Mouse (Mus musculus) limb, embryonic 12.5 days (tissue): ENCODE data around the gene Vmn1r214. TPM values are rescaled to one million over a fixed set of nuclear protein-coding genes. Genes with fewer than 3 reads are reported as not detected.

Experiments
- ATAC-seq: fragments of 200-750 bp; cut with Nextera tagmentation; 2 replicates; pipeline ENCODE4 v1.8.0; 2017; ENCODE audit warnings: low read depth, moderate TSS enrichment; ENCODE audit not compliant: insufficient number of reproducible peaks, insufficient read depth, low FRiP score, low TSS enrichment
- H3K27ac ChIP-seq: fragments of 300-500 bp; sonication (generic); 2 replicates; pipeline ENCODE4 v1.5.1; 2016; ENCODE audit warnings: mild to moderate bottlenecking, moderate library complexity
- H3K27me3 ChIP-seq: fragments of 300-500 bp; sonication (generic); 2 replicates; pipeline ENCODE4 v1.6.1; 2016; ENCODE audit warnings: mild to moderate bottlenecking, moderate library complexity
- H3K36me3 ChIP-seq: fragments of 300-500 bp; sonication (generic); 2 replicates; pipeline ENCODE4 v1.6.1; 2016; ENCODE audit warnings: mild to moderate bottlenecking, moderate library complexity
- H3K4me1 ChIP-seq: fragments of 300-500 bp; sonication (generic); replicated peaks from 2 replicates; pipeline ENCODE4 v1.6.1; 2016
- H3K4me2 ChIP-seq: fragments of 300-500 bp; sonication (generic); 2 replicates; pipeline ENCODE4 v1.6.1; 2016; ENCODE audit warnings: mild to moderate bottlenecking, moderate library complexity
- H3K4me3 ChIP-seq: fragments of 300-500 bp; sonication (generic); replicated peaks from 2 replicates; pipeline ENCODE4 v1.5.1; 2016; ENCODE audit warnings: mild to moderate bottlenecking
- H3K9ac ChIP-seq: fragments of 300-500 bp; sonication (generic); replicated peaks from 2 replicates; pipeline ENCODE4 v1.6.1; 2016; ENCODE audit warnings: mild to moderate bottlenecking, moderate library complexity
- H3K9me3 ChIP-seq: fragments of 300-500 bp; sonication (generic); 2 replicates; pipeline ENCODE4 v1.6.1; 2016; ENCODE audit warnings: mild to moderate bottlenecking, moderate library complexity
- WGBS: fragments of 180-500 bp; shearing (Covaris S2); methylation state at CpG from one replicate; pipeline ENCODE4 v1.1.7; 2016; 5-methylcytosine and 5-hydroxymethylcytosine counted together
- polyA plus RNA-seq: library from polyadenylated mRNA; unstranded; fragments of >200 nt; fragmentation: Nextera tagmentation; extraction: Ambion mirVana; gene quantifications from 2 replicates; pipeline ENCODE4 v1.2.1, GENCODE M21; 2016

The Vmn1r214 gene
- polyA plus RNA-seq = not detected in 2 replicates

DNA sequence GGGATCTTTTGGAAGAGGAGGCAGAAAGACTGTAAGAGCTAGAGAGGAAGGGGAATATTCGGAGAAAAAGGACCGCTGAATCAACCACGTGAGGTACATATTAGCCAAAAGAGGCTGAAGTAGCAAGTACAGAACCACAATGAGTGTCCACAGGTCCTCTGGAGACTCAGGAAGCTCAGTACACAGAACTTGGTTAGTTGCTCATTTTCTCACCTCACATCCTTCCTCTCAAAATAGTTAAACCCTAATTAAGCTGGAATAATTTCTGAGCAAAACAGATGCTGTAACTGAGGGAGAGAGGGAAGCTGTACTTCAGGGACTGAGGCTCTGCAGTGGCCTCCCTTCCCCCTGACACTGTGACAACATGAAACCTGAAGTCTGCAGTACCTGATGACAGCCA, at the start of gene Vmn1r214:
Gene Vmn1r214 (plus strand): TSS at position 301 of the 400 bp plus-strand sequence.
- Histone ChIP-seq H3K4me2 (no peak within 1 kb of the TSS), H3K9ac (no peak within 1 kb of the TSS), H3K27ac (no peak within 1 kb of the TSS), H3K27me3 (no peaks in the 10 kb centered on the region), H3K4me1 (no peaks in the 10 kb centered on the region), H3K9me3 (no peaks in the 10 kb centered on the region), H3K4me3 (no peak within 1 kb of the TSS), H3K36me3 (no peaks in the 10 kb centered on the region)
- ATAC-seq = no peak
- 81% methylated on average over 3 of the region's 3 CpGs for WGBS

DNA sequence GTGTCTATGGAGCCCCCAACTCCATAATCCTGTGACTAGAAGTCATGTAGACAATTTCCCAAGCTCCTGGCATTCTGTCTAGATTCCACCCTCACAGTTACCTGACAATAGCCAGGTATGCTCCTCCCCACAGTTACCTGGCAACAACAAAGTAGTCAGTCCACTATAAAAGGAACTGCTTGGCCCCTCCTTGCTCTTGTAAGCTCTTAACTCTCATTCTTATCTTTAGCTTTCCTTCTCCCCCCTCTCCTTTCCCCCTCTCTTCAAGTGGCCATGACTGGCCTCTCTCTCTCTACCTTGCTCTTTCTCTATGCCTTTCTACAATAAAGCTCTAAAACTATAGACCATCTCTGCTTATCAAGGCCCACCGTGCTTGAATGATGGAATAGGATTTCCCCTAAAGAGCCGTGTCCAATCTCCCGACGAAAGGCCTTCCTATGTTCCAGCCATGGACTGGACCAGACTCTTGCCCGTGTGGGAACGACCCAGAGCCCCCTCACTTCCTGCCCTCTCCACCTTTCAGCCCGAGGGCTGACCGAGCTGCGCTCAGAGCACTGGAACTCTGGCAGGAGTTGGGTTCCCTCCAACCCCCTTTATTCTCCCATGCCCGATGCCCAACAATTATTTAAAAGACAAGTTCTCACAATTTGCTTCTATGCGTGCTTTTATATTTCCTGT, 39.9 kb upstream of the Vmn1r214 start:
- H3K27me3 ChIP-seq = no peaks in the 10 kb centered on the region
- H3K4me1 ChIP-seq = no peaks in the 10 kb centered on the region
- no peak overlapping the region for H3K9ac ChIP-seq
- no peak overlapping the region for H3K4me3 ChIP-seq
- peaks cover 5% of the 10 kb centered on the region; the same call in 1 of the 2 replicates for H3K9me3 ChIP-seq
- H3K36me3 ChIP-seq = no peaks in the 10 kb centered on the region
- H3K27ac ChIP-seq = no peak overlapping the region
- no peak for ATAC-seq
- no peak overlapping the region for H3K4me2 ChIP-seq
- 84% methylated on average over 11 of the region's 11 CpGs for WGBS

DNA sequence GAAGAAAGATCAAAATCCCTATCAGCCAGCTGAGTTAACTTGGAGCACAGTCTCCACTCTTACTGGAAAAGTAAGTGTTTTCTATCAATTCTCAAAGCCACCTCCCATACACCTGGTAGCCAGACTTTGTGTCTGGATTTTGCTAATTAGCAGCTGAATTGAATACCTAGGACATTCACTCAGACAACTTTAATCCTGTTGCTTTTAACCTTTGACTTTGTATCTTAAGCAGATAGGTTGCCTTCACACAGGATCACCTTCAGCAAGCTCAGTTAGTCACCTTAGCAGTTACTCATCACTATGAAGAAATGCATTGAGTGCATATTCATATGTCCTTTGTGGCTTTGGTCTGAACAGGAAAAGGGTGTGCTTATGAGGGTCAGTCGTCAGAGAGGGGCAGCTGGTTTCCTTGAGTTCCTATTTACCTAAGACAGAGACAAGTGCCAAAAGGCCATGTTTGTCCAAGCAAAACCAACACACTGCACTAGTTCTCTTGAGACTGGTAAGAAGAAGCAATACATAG, 38.0 kb upstream of the Vmn1r214 start:
- H3K36me3 ChIP-seq = no peaks in the 10 kb centered on the region
- 44% methylated on average over 1 of the region's 1 CpGs for WGBS
- H3K9ac ChIP-seq = no peak overlapping the region
- H3K4me1 ChIP-seq = no peaks in the 10 kb centered on the region
- no peak overlapping the region for H3K27ac ChIP-seq
- no peaks in the 10 kb centered on the region for H3K27me3 ChIP-seq
- H3K9me3 ChIP-seq = peaks cover 2% of the 10 kb centered on the region; the same call in 1 of the 2 replicates
- ATAC-seq = no peak
- H3K4me2 ChIP-seq = no peak overlapping the region
- H3K4me3 ChIP-seq = no peak overlapping the region

DNA sequence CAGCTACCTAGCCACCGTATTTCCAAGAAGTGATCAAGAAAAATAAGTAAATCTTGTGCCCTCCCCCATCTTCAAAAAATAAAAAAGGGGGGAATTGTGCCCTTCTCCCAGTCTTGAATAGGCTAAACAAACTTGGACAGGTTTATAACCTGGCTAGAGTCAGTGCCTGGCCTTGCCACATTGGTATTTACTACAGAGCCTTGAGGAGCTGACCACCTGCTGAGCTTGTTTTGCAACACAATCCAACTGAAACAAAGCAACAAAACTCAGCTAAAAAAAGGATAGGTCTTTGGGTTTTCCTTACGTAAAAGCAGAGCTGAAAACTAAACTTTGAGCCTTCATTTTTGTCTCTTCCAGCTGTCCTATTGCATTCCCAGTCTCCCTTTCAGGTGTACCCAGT, 37.5 kb upstream of the Vmn1r214 start:
- Histone ChIP-seq H3K4me2 (no peak overlapping the region), H3K4me3 (no peak overlapping the region), H3K27me3 (no peaks in the 10 kb centered on the region), H3K9ac (no peak overlapping the region), H3K4me1 (no peaks in the 10 kb centered on the region), H3K27ac (no peak overlapping the region), H3K36me3 (no peaks in the 10 kb centered on the region), H3K9me3 (peaks cover 2% of the 10 kb centered on the region; the same call in 1 of the 2 replicates)
- WGBS = 68% methylated on average over 2 of the region's 2 CpGs
- no peak for ATAC-seq

- Histone ChIP-seq H3K27ac (no peak within 1 kb of the TSS), H3K27me3 (no peaks in the 10 kb centered on the region), H3K4me2 (no peak within 1 kb of the TSS), H3K9ac (no peak within 1 kb of the TSS), H3K4me1 (no peaks in the 10 kb centered on the region), H3K9me3 (0 out of 2 replicates have a peak, but pooled peaks cover 5% of the 10 kb centered on the region), H3K4me3 (no peak within 1 kb of the TSS), H3K36me3 (no peaks in the 10 kb centered on the region)
- ATAC-seq = no peak
- WGBS = 73% methylated on average over 1 of the region's 1 CpGs
These were observed 22.9 kb upstream of the Vmn1r214 start, which contains the start of gene Vmn1r213 for GRCm38 (mm10) chr13:23007356-23007755. Gene Vmn1r213, plus strand, starts transcription at chr13:23007656.

DNA sequence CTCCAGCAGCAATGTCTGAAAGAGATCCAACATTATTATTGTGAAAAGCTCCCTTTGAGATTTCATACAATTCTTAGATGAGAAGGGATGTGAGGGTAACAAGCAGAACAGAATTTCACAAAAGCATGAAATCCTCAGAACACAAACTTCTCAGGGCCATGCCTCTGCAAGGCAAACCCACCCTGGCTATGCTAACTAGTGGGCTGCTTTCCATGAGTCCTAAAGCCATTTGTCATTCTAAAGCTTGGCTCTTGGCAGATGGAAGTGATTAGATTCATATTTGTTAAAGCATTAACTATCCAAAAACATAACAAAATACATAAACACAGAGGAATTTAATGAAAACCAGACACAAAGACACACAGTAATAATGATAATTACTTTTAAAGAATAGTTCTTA, 12.1 kb upstream of the Vmn1r214 start:
- ATAC-seq = no peak
- Histone ChIP-seq H3K9ac (no peak overlapping the region), H3K27me3 (no peaks in the 10 kb centered on the region), H3K4me1 (no peaks in the 10 kb centered on the region), H3K36me3 (no peaks in the 10 kb centered on the region), H3K4me3 (no peak overlapping the region), H3K27ac (no peak overlapping the region), H3K9me3 (no peaks in the 10 kb centered on the region), H3K4me2 (no peak overlapping the region)

GRCm38 (mm10) chr13:23024812-23025211, 5.4 kb upstream of the Vmn1r214 start:
- H3K9ac ChIP-seq = no peak overlapping the region
- no peaks in the 10 kb centered on the region for H3K36me3 ChIP-seq
- no peak overlapping the region for H3K4me3 ChIP-seq
- no peak for ATAC-seq
- H3K4me2 ChIP-seq = no peak overlapping the region
- no peaks in the 10 kb centered on the region for H3K9me3 ChIP-seq
- H3K4me1 ChIP-seq = no peaks in the 10 kb centered on the region
- H3K27me3 ChIP-seq = no peaks in the 10 kb centered on the region
- no peak overlapping the region for H3K27ac ChIP-seq

- Histone ChIP-seq H3K4me3 (no peak overlapping the region), H3K27me3 (no peaks in the 10 kb centered on the region), H3K9ac (no peak overlapping the region), H3K27ac (no peak overlapping the region), H3K36me3 (no peaks in the 10 kb centered on the region), H3K4me2 (no peak overlapping the region), H3K4me1 (no peaks in the 10 kb centered on the region), H3K9me3 (no peaks in the 10 kb centered on the region)
- no peak for ATAC-seq
- WGBS = 39% methylated on average over 1 of the region's 1 CpGs
These were observed 27.6 kb downstream of the Vmn1r214 start for GRCm38 (mm10) chr13:23057778-23058177.

- Histone ChIP-seq H3K4me3 (no peak within 1 kb of the TSS), H3K36me3 (no peaks in the 10 kb centered on the region), H3K9me3 (no peaks in the 10 kb centered on the region), H3K27me3 (no peaks in the 10 kb centered on the region), H3K9ac (no peak within 1 kb of the TSS), H3K27ac (no peak within 1 kb of the TSS), H3K4me2 (no peak within 1 kb of the TSS), H3K4me1 (no peaks in the 10 kb centered on the region)
- ATAC-seq = no peak
- WGBS = 56% methylated on average over 1 of the region's 1 CpGs
These were observed 37.5 kb downstream of the Vmn1r214 start, which contains the start of gene Vmn1r215 for GRCm38 (mm10) chr13:23067725-23068124. Gene Vmn1r215, plus strand, starts transcription at chr13:23068025.

- no peak for ATAC-seq
- 91% methylated on average over 2 of the region's 2 CpGs for WGBS
- H3K4me1 ChIP-seq = no peaks in the 10 kb centered on the region
These were observed 39.1 kb downstream of the Vmn1r214 start for GRCm38 (mm10) chr13:23069312-23069711.

More at GRCm38 (mm10) chr13:23069312-23069711, 39.1 kb downstream of the Vmn1r214 start:
- no peak overlapping the region for H3K4me2 ChIP-seq
- no peak overlapping the region for H3K4me3 ChIP-seq
- H3K9me3 ChIP-seq = no peaks in the 10 kb centered on the region
- H3K9ac ChIP-seq = no peak overlapping the region
- no peaks in the 10 kb centered on the region for H3K27me3 ChIP-seq
- H3K27ac ChIP-seq = no peak overlapping the region
- no peaks in the 10 kb centered on the region for H3K36me3 ChIP-seq
